Comparison of ENCODE assay signal across 9 mouse cellular contexts in the genomic region with DNA sequence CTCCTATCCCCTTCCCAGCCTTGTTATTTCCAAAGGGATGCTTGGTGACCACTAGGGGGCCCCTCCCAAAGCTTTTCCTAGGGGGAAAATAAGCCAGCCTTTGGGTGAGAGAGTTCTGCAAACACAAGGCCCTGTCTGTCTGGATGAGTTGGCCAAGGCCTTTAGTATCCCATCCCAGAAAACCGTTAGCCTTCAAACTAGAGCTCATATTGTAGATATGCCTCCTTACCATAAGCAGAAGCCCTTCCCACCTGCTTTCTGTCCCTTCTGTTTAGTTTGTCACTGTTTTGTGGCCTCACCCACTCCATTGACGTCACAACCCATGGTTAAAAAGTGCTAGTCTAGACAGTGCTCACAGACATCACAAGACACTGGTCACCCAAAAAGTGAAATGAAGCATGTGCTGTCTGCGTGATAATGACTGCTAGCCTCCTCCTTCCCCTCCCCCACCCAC. TPM values are rescaled to one million over a fixed set of nuclear protein-coding genes. Genes with fewer than 3 reads are reported as not detected.
A peak's percentile ranks its signal among the peaks of the same experiment; 100 is the strongest.
DNase-seq lines count a peak whose midpoint lies in the region.
"Had no signal": no experiment of that assay in that cellular context is flagged by ENCODE, and none has a peak within 500 bp of the region (broad histone marks: within the 10 kb centered on the region; RNA-seq: fewer than 3 reads in every experiment).

No protein-coding gene starts in this region.

- H3K9me3 ChIP-seq in limb, embryonic 10.5 days (replicated peaks) = no peaks in the 10 kb centered on the region
- H3K9me3 ChIP-seq: liver, embryonic 15.5 days had no signal

- H3K4me3 ChIP-seq in limb, embryonic 10.5 days = no peak overlapping the region
- H3K4me3 ChIP-seq: liver, embryonic 15.5 days had no signal

- peak; percentile 55 to 64 for DNase-seq in cerebellum, postnatal 14 days
- no peak for DNase-seq in cerebellum, adult 11-12 months
- DNase-seq in ovary, adult 18-20 months (ENCODE audit: low spot score) = peak; percentile 33
- no peak for DNase-seq in ovary, postnatal 10 days (ENCODE audit: low spot score)
- DNase-seq in heart, postnatal 36 days = peak; percentile 59 to 67
- peak; percentile 62 for DNase-seq in limb, embryonic 10.5 days (ENCODE audit: low spot score)
- peak; percentile 13 for DNase-seq in retina, postnatal 7 days (ENCODE audit: low read depth, low spot score)
- no peak for DNase-seq in urinary bladder, adult 18-20 months (ENCODE audit: low spot score in 2 of 2)

- intact Hi-C loops in heart, postnatal 36 days (cut with DNase I) = loop anchor here (1.0 to 2.0 kb wide), 4 partner anchors 54 to 237 kb away; a partner anchor contains a TSS

- H3K27me3 ChIP-seq in limb, embryonic 10.5 days (ENCODE audit: low read depth, poor library complexity, severe bottlenecking) = no peaks in the 10 kb centered on the region
- H3K27me3 ChIP-seq: liver, embryonic 15.5 days had no signal

- no peak overlapping the region for H3K27ac ChIP-seq in limb, embryonic 10.5 days
- H3K27ac ChIP-seq: liver, embryonic 15.5 days had no signal

- peaks cover 12% of the 10 kb centered on the region for H3K36me3 ChIP-seq in limb, embryonic 10.5 days
- H3K36me3 ChIP-seq: liver, embryonic 15.5 days had no signal

- WGBS in limb, embryonic 10.5 days = 84% methylated on average over 3 of the region's 3 CpGs

- H3K4me1 ChIP-seq in limb, embryonic 10.5 days = peaks cover 11% of the 10 kb centered on the region

RNA-seq across cellular contexts. Expression of a gene that starts 29.5 kb away (rescaled TPM):
- 10 to 100 TPM; 21.5 to 24.6 TPM for total RNA-seq in heart, postnatal 36 days (2021)
- 40.3 and 44.9 TPM in 2 replicates for polyA plus RNA-seq in limb, embryonic 10.5 days (2016; fragmentation: Nextera tagmentation; extraction: Ambion mirVana)

Comparison
In these comparisons a context has a peak if more than half of its experiments do, and no peak if none do; other contexts are left out.
1. DNase-seq: peak in cerebellum, postnatal 14 days (2 of 2), ovary, adult 18-20 months (single experiment), heart, postnatal 36 days (2 of 2), limb, embryonic 10.5 days (single experiment) and retina, postnatal 7 days (single experiment); none in cerebellum, adult 11-12 months (single experiment), ovary, postnatal 10 days (single experiment) and urinary bladder, adult 18-20 months (0 of 2).